Mouse (Mus musculus) T-helper 17 cell (primary cell): Measurements from ENCODE around the gene Fam189a1.

Experiments
- in situ Hi-C, 2 experiments: fragments of 300-600 bp; cut with MboI, MseI; formaldehyde crosslinking; loops; 1 replicate in 1 of 2; 2 replicates in 1 of 2; pipeline ENCODE4 v1.15.1; 2025; ENCODE audit warnings: high pct_unique_total_duplicates in 2 of 2

Fam189a1 gene

DNA sequence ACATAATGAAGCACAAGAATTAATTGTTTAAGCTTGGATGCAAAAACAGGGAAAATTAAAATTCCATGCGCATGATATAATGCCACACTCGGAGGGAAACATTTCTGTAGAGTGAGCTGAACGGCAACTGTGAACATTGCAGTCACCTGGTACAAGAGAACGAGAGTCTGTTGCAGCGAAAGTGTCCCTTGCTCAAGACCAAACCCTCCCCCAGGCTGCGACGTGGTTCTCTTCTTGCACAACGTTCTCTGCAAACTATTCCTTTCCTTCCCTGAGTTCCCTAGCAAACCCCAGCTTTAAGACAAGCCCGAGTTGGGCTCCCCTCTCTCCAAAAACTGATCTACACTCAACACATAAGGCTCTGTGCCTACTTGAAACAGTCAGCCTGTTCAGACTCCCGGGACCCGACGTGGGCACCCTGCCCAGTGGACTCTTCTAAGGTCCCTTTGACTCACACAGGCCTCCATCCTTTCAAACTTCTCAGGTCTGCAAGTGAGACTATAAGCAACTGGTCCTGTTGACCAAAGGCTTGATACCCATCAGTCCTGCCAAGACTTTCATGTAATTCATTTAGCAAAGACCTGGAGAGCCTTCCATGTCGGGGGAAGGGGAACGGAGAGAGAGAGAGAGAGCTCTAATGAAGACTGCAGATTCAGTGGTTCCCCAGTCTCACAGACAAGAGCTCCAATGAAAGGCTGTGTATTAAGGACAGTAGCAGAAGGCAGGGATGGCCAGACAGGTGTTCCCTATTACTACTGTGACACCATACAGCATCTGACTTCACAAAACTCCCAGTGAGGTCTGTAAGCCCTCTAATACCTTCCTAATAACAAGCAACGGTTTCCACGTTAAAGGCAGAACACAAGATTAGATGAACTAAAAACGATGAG is 51.9 kb downstream of the Fam189a1 start:
- in situ Hi-C loops: no loop called here

DNA sequence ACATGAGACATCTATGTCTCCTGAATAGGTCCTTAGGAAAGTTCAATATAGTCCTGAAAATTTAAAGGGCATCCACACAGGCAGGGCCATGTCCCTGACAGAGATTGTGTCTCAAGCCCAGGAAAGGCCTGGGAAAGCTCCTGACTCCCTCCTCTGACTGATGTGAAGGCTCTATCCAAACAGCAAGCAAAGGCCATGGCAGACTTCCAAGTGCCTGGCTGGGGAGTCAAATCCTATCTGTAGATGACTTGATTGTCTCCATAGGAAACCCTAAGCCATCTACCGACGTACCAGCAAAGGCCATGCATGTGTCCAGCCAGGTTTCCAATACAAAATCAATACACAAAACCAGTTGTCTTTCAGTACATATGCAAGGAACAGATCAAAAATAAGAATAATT is 54.7 kb downstream of the Fam189a1 start:
- in situ Hi-C loops: no loop called here

DNA sequence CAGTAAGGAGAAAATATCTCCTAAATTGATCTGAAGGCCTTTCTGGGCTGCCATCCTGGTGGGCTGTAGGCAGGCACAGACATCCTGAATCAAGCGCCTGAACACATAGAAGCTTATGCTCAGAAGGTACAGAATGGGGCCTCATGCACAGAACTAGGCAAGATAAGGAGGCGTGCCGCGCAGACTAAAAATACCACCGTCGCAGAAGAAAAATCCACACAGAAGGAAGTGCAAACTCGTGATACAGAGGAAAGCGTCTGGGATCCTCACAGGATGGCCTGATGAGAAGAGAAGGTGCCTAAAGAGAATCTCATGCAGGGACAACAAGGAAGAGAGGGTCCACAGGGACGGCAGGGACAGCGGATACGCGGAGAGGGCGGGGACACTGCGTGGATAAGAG is 58.7 kb downstream of the Fam189a1 start:
- in situ Hi-C loops: loop anchor here in 1 of 2 experiments (25.0 kb wide), 1 partner anchor 660 kb away; no protein-coding TSS in a partner anchor

DNA sequence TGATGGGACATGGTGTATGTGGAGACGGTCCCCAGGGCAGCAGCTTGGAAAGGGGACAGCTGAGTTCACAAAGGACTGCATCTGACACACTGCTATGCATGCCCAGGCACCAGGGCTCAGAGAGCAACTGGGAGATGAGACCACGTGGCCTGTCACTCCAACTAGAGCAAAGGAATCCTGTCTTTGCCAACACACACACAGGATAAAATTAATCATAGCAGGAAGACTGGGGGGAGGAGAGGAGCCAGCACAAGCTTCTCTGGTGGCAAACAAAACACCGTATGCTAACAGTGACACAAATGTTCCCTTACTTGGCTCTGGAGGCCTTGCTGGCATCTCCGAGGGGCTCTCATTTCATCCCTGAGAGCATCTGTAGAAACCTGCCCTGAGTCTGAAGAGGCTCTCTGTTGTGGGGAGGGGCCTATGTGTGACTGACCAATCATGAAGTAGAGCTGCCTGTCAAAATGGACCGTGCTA is 60.7 kb downstream of the Fam189a1 start:
- in situ Hi-C loops: loop anchor here in 1 of 2 experiments (25.0 kb wide), 1 partner anchor 658 kb away; no protein-coding TSS in a partner anchor

DNA sequence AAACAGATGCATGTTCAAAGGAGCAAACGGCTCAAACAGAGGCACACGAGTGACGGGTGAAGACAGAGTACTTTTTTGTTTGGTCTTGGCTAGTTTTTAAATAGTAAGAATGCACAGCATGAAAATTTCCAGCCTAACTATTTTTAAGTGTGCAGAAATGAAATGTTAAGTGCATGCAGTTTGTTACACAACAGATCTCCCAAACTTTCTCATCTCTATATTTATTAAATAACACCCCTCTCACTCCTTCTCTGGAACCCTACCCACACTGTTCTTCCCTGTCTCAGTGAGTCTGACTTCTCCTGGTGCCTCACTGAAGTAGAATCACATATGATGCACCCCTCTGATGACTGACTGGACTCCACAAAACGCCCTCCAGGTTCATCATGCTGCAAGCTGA is 63.1 kb downstream of the Fam189a1 start:
- in situ Hi-C loops: loop anchor here in 1 of 2 experiments (25.0 kb wide), 1 partner anchor 656 kb away; no protein-coding TSS in a partner anchor

DNA sequence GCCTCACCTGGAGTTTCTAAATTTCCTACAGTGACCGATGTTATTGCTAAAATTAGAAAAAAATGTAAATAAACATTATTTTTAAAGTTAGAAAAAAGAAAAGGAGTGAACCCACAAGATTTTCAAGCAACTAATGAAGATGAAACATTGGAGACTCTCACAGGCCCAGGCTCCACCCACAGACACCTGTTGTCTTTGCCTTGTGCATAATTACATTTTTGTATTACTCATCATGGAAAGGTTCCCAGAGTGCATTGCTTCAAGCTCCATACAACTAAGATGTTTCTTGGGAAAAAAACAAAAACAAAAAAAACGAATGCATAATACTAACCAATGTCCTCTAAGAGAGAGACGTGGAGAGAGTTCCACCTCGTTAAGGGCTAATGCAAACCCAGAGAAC is 64.9 kb downstream of the Fam189a1 start:
- in situ Hi-C loops: loop anchor here in 1 of 2 experiments (25.0 kb wide), 1 partner anchor 654 kb away; no protein-coding TSS in a partner anchor

DNA sequence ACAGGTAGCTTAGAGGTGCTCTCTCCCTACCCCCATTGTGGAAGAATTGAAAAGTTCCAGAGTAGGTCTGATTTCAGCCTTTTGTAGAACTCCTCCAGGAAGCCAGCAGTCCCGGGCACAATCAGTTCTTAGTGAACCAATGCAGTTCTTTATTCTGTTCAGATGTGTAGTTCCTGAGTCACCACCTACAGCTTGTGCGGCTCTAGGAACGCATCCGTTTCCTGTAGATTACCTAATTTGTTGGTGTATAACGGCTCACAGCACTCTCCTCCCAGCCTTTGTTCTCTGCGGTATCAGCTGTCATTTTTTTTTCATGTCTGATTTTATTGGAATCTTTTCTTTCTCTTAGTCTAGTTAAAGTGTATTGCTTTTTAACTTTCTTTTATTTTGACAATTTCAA is 70.4 kb downstream of the Fam189a1 start:
- in situ Hi-C loops: loop anchor here in 1 of 2 experiments (25.0 kb wide), 1 partner anchor 649 kb away; no protein-coding TSS in a partner anchor

DNA sequence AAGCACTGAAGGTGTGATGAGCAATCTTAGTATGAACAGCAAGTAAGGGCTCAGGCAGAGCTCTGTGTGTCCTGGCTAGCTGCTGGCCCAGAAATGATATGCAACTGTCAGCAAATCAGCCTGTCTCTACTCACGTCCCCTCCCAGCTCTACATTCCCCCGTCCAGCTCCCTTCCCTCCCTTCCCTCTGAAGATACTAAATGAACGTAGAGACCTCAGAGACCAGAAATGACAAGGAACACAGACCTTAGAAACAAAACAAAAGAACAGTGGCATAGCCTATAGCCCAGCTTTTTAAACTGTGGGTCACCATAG is 73.6 kb downstream of the Fam189a1 start:
- in situ Hi-C loops: loop anchor here in 1 of 2 experiments (25.0 kb wide), 1 partner anchor 645 kb away; no protein-coding TSS in a partner anchor

DNA sequence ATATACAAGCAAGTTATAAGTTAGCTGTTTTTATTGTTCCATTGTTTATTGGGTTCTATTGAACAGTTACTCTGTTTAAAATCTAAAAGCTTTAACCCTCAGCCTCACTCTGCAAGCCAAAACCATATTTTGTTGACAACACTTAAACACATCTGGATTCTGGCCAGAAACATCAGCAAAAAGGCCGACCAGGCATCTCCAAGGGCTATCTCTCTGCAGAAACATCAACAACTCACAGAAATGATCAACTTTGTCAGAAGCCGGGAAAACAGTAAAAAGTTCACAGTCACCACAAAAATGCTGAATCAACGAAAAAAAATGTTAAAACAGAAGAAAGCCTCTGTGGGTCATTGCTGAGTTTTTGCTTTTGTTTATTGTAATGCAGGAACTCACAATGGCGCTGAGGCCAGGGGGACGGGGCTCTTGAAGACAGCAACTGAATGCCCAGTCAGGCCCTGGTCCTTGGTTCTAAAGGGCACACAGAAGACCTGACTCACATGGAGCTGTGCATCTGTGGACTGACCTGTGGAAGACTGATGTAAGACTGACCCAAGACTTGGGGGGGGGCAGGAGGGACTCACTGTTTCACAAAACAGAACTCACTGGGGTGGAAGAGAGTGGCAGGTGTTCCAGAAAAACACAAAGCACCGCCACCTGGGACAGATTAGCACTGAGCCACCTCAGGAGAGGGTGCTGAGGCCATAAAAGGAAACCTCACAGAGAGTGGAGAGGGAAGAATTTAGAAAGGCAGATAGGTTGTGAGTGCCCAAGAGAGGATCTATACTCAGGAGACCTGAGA is 74.2 kb downstream of the Fam189a1 start:
- in situ Hi-C loops: loop anchor here in 1 of 2 experiments (25.0 kb wide), 1 partner anchor 645 kb away; no protein-coding TSS in a partner anchor

DNA sequence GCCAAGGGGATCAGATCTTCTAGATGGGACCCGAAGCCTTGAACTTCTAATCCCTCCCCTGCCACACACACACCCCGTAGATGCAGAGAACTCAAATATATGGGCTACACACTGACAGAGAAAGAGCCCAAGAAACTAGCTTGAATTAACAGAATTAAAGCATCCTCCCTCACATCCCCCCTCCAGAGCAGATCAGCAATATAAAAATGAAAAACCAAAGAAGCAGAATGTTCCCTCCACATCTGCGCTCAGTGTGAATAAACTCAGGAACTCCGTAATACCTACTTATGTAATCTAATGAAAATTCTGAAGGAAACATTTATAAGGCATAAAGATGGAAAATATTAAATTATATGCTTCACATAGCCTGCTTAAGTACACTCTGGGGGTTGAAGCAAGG is 80.2 kb downstream of the Fam189a1 start:
- in situ Hi-C loops: loop anchor here in 1 of 2 experiments (25.0 kb wide), 1 partner anchor 639 kb away; no protein-coding TSS in a partner anchor

DNA sequence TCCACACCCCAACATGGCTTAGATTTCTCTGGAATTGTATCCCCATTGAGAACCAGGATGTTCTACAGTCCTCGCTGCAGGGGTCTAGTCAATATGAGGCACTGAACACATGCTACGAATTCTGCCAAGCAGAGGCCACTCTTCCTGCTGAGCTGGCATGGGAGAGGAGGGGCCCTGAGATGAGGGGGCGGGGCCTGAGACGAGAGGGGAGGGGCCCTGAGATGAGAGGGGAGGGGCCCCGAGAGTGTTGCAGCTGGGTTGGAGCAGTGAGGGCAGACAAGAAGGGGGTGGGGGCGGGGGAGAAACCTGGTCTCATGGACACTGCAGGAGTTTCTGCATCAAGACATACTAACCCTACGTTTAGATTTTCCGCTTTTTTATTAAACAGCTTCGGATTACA is 82.2 kb downstream of the Fam189a1 start:
- in situ Hi-C loops: no loop called here

DNA sequence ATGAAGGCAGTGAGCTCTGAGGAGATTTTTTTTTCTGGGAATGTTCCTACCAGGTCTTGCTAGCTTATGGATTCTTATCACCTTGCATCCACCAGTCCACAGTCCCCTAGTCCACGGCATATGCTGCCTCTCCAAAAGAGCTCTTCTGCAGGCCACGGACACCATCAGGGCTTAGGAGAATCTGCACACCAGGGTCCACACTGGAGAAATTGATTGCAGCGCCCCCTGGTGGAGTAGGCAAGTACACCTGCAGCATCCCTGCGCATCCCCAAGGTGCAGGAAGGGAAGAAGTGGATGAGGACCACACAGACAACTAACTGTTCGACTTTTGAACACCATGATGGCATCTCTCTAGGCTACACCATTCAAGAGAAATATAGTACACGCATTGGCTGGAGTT is 82.8 kb downstream of the Fam189a1 start:
- in situ Hi-C loops: no loop called here

DNA sequence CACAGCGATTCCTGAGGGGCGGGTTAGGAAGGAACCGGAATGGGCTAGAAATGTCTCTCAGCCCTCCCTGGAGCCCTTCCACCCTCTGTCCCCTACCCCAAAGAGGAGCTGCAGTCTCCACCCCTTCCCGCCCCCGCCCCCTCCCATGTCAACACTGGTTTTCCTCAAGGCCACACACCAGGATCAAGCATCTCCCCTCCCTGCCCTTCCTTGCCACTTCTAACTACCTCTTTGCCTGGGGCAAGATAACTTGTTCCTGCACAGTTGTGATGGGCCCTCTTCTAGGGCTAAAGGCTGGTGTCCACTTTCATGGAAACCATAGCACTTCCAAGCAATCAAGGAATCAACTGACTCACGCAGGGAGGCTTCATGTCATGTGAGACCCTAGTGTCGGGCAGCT is 90.2 kb downstream of the Fam189a1 start:
- in situ Hi-C loops: no loop called here

DNA sequence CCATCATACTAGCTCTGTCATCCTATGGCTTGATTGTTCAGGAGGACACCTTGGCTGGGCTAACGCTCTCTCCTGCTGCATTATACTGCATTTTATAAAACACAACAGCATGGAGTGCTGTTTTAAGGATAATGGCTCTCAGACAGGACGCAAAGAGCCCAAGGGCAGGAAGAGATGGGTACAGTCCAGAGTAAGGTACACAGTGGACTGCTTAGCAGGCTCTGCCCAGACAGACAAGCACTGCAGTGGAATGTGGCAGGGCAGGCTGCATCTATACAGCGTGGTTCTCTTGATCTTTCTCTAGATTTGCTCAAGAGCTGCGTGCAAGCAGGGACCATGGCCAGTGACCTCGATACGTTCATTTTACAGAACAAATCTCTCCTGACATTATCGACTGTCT is 90.9 kb downstream of the Fam189a1 start:
- in situ Hi-C loops: no loop called here

DNA sequence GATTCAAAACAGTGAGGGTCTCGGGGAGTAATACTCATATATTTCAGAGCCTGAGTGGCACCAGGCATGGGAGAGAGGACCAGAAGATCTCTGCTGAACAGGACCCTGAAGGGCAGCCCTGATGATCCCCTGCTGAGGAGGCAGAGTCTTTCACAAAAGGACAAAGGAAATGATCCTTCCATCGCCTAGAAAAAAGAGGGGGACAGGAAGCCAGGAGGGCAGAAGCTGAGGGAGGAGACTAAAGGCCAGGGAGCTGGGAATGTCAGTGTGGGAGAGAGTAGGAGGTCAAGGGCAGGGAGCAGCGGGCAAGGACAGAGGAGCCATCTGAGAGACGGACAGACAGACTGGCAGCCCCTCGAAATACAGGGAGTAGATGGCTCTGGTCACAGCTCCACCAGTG is 91.7 kb downstream of the Fam189a1 start:
- in situ Hi-C loops: no loop called here

DNA sequence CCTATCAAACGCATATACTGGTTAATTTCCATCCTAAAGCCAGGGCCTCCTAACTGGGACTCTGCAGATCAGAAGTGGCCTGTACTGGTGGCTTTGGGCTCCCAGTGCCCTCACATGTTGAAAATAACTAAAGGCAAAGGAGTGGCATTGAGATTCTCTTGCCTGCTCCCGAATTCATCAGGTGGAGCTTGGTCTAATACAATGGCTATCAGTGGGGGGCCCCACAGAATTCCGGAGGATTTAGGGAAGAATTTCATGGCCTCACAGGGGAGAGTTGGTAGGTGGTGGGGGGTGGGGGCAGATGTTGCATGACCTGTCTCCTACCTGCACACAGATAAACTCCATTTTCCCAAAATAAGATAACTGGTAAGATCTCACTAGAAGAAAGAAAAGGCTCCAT is 92.3 kb downstream of the Fam189a1 start:
- in situ Hi-C loops: no loop called here

DNA sequence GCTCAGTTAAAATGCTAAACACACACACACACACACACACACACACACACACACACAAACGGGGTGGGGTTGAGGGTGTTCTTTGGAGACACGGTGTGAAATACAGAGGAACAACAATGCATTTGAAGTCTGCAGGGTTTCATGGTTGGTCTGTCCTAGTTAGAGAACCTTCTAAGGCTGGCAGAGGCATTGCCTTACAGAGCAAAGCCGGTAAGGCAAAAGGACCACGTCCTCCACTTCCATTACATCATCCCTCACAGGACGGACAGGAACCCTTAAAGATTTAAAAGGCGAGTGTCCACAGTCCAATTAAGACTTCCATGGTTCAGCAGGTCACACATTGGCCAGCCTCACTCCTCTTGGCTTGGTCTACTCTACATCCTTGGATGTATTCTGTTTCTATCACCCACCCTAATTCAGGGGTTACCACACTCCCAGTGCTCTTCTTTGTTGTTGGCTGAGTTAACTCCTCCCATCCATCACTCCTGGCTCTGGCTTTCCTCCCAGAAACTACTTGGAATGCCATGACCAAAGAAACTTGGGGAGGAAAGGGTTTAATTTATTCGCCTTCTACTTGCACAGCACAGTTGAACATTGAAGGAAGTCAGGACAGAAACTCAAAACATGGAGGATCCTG is 96.1 kb downstream of the Fam189a1 start:
- in situ Hi-C loops: no loop called here

DNA sequence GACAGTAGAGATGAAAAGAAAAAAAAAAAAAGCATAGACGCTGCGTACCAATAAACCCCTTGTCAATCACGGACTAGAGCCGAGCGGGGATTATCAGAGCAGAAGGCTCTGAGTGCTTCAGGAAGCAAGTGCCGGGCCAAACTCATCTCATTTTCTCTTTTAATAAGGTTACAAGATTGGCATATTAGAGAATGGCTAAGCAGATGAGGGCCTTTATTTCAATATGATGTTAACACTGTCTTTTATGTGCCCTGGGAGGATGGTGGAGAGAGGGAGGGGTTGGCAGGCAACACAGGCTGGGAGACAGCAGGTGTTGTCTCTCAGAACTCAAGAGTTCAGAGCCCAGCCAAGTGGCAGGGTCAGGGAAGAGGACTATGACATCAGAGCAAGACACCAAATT is 99.5 kb downstream of the Fam189a1 start:
- in situ Hi-C loops: no loop called here

DNA sequence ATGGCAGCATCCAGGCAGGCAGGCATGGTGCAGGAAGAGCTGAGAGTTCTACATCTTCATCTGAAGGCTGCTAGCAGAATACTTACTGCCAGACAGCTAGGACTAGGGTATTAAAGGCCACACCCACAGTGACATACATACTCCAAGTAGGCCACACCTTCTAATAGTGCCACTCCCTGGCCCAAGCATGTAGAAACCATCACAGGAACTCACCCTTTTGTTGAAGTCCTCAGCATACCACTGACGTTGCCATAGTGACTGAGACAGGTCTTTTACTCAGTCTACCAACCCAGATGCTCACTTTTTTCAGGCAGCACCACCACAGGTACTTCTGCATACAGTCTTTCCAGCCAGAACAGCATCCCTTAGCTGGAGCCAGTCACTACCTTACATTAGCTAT is 104.4 kb downstream of the Fam189a1 start:
- in situ Hi-C loops: no loop called here

DNA sequence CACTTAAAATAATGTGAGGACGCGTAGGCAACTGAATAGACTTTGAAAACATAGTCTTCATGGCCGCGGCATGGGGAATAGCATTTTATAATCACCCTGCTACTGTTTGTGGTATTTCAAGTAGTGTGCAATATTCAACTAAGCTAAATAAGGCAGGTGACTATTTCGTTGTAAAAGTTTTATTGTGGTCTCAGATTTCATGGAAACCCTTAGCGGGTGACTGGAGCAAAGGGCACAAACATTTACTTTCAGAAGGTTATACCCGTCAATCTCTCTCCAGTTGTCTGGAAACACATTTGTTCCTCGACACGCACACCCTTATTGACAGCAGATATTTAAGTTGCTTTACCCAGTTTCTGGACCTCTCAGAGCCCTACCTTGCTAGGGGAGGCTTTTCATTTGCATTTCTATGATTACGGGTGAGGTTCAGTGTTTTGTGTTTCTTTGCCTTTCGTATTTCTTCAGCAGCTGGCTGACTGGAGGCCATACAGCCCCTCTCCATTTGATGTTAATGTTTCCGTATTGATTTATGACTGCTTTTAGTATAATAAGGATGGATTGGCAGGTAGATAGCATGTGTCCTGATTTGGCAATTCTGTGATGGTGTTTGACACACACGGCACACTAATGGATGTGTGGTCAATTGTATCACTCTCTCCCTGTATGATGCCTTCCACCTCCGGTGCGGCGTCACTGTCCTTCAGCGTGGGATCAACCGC is 107.0 kb downstream of the Fam189a1 start:
- in situ Hi-C loops: no loop called here

DNA sequence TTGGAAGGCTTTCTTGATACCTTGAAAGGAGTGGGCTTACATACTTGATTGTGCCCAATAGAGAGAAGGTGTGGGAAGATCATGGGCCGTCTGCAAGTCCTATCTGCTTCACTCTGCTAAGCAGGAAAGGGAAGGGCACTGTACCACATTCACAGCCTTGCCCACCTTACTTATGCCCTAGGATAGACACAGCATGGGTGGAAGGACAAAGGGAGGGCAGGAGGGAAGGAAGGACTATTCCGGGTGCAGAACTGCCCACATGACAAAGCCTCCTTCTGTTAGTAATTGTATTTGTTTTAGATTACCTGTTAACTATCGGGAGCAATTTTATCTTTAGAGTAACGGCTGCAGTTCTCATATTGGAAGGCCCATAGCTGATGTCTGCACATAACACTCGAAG is 108.7 kb downstream of the Fam189a1 start:
- in situ Hi-C loops: no loop called here
